Mouse (Mus musculus): ENCODE measurements around the gene Nptn. TPM values are rescaled to one million over a fixed set of nuclear protein-coding genes. Genes with fewer than 3 reads are reported as not detected.

The Nptn gene
- polyA plus RNA-seq, 1 experiment, result 44.6 TPM

DNA sequence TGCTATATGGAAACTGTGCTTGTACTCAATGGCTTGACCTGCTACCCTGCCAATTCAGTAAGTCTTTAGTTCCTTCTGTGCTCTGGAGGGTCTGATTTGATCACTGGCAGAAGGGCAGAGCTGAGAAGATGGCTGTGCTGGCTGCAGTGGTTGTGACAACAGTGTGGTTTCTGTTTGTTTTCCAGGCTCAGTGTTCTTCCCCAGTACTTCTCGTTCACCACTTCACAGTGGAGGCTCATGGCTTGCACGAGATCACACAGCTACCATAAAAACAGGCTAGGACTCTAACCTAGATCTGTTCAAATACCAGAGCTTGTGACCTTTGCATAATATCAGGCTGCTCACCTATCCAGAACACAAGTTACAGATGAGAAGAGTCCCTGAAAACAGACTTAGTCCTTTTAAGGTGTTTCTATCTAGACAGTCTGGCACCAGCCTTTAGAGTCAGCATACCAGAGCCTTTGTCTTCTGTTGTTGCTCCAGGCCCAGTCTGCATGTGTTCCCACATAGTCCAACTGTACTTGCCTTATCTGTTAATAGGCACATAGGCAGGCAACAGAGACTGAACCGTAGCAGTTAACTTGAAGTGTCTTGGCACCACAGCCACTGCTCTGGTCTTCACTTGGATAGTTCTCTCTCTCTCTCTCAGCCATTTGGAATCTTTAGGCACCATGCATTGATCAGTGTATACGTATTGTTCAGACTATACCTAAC lies 76.7 kb downstream of the Nptn start:
- H3K4me1 ChIP-seq (ENCODE audit: control insufficient read depth), result peaks cover 98% of the 10 kb centered on the region
- no peaks in the 10 kb centered on the region for H3K27me3 ChIP-seq (ENCODE audit: control insufficient read depth)
- TF ChIP-seq TAL1 (IDR thresholded peaks at IDR 0.05; ENCODE audit: low read length) (no peak), GATA1 (IDR thresholded peaks at IDR 0.05; ENCODE audit: low read length) (no peak)
- peaks cover 100% of the 10 kb centered on the region for H3K36me3 ChIP-seq (ENCODE audit: control insufficient read depth)
- peak overlapping the region; percentile 17 for H3K4me3 ChIP-seq (replicated peaks)
- H3K9me3 ChIP-seq (ENCODE audit: control insufficient read depth, low read length), result peaks cover 2% of the 10 kb centered on the region; the same call in 1 of the 2 replicates

DNA sequence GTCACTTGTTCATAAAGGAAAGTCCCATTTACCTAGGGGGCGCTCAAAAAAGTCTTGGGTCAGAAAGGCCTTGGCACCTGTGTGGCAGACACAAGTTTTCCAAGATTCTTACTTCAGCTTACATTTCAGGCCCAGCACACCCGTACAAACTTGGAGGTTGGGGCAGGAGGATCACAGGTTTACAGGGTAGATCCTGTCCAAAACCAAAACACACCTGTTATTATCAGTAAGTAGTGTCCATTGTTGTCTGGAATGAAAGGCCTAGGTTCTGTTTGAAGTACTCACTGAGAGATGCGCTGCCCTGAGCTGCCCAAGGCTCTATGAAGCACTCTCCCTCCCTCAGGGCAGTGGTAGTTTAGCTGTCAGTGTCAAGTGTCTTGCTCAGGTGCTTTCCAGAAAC lies 77.3 kb downstream of the Nptn start:
- no peak for TF ChIP-seq TAL1 (IDR thresholded peaks at IDR 0.05; ENCODE audit: low read length)
- no peak for TF ChIP-seq GATA1 (IDR thresholded peaks at IDR 0.05; ENCODE audit: low read length)
- Histone ChIP-seq H3K27me3 (ENCODE audit: control insufficient read depth) (no peaks in the 10 kb centered on the region), H3K9me3 (ENCODE audit: control insufficient read depth, low read length) (peaks cover 2% of the 10 kb centered on the region; the same call in 1 of the 2 replicates), H3K4me1 (ENCODE audit: control insufficient read depth) (peaks cover 98% of the 10 kb centered on the region), H3K4me3 (replicated peaks) (peak overlapping the region; percentile 6), H3K36me3 (ENCODE audit: control insufficient read depth) (peaks cover 100% of the 10 kb centered on the region)

DNA sequence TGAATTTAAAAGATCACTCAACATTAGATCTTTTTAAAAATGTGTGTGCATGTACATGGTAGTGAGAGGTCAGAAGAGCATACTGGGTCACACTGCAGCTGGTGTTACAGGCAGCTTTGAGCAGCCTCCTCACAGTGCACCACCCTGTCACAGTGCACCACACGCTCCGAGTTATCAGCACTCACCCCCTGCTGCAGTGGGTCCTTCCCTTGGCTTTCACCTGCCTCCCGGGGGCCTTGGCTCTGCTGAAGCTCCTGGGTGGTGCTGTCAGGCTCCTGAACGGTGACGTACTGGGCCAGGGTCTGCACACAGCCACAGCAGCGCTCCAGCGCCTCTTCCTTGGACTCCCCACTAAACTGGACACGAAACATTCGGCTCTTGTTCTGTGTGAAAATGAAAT lies 77.9 kb downstream of the Nptn start:
- Histone ChIP-seq H3K4me3 (replicated peaks) (peak overlapping the region; percentile 39), H3K36me3 (ENCODE audit: control insufficient read depth) (peaks cover 100% of the 10 kb centered on the region), H3K9me3 (ENCODE audit: control insufficient read depth, low read length) (peaks cover 2% of the 10 kb centered on the region; the same call in 1 of the 2 replicates), H3K27me3 (ENCODE audit: control insufficient read depth) (no peaks in the 10 kb centered on the region), H3K4me1 (ENCODE audit: control insufficient read depth) (peaks cover 92% of the 10 kb centered on the region)
- no peak for TF ChIP-seq GATA1 (IDR thresholded peaks at IDR 0.05; ENCODE audit: low read length)
- TF ChIP-seq TAL1 (IDR thresholded peaks at IDR 0.05; ENCODE audit: low read length), result peak; percentile 45; the same call in 2 of the 3 replicates

DNA sequence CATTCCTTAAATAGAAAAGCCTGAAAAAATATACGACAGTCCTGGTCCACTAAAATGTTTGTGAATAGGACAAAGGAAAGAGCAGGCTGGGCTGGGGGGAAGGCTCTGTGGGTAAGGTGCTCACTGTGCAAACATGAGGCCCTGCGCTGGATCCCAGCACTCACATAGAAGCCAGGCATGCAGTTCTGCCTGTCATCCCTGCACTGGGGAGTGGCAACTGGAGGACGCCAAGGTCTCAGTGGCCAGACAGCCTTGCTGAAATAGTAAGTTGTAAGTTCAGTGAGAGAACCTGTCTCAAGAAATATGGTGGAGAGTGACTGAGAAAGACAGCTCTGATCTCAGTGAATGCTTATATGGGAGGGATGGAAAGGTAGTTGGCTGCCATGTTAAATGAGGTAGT lies 78.6 kb downstream of the Nptn start:
- Histone ChIP-seq H3K4me3 (replicated peaks) (no peak overlapping the region), H3K4me1 (ENCODE audit: control insufficient read depth) (peaks cover 89% of the 10 kb centered on the region), H3K9me3 (ENCODE audit: control insufficient read depth, low read length) (peaks cover 2% of the 10 kb centered on the region; the same call in 1 of the 2 replicates), H3K36me3 (ENCODE audit: control insufficient read depth) (peaks cover 100% of the 10 kb centered on the region), H3K27me3 (ENCODE audit: control insufficient read depth) (no peaks in the 10 kb centered on the region)
- TF ChIP-seq TAL1 (IDR thresholded peaks at IDR 0.05; ENCODE audit: low read length), result no peak
- no peak for TF ChIP-seq GATA1 (IDR thresholded peaks at IDR 0.05; ENCODE audit: low read length)

DNA sequence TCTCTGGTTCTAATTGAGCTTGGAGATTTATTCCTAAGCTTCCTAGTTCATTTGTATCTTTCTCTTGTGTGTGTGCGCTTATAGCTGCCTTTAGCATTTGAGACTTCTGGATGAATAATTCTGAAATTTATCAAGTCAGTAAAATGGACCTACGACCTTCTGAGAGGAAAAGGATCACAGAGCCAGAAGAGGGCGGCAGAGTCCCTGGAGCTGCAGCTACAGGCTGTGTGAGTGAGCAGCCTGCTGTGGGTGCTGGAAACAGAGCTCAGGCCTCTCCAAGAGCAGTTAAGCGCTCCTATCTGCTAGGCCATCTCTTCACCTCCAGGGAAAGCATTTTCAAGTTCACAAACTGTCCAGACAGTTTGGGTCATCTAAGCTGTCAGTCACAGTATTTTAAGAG lies 80.0 kb downstream of the Nptn start:
- peaks cover 78% of the 10 kb centered on the region for H3K4me1 ChIP-seq (ENCODE audit: control insufficient read depth)
- TF ChIP-seq TAL1 (IDR thresholded peaks at IDR 0.05; ENCODE audit: low read length) (no peak), GATA1 (IDR thresholded peaks at IDR 0.05; ENCODE audit: low read length) (peak; percentile 46)
- peaks cover 98% of the 10 kb centered on the region for H3K36me3 ChIP-seq (ENCODE audit: control insufficient read depth)
- no peaks in the 10 kb centered on the region for H3K27me3 ChIP-seq (ENCODE audit: control insufficient read depth)
- H3K9me3 ChIP-seq (ENCODE audit: control insufficient read depth, low read length), result peaks cover 2% of the 10 kb centered on the region; the same call in 1 of the 2 replicates
- no peak overlapping the region for H3K4me3 ChIP-seq (replicated peaks)

DNA sequence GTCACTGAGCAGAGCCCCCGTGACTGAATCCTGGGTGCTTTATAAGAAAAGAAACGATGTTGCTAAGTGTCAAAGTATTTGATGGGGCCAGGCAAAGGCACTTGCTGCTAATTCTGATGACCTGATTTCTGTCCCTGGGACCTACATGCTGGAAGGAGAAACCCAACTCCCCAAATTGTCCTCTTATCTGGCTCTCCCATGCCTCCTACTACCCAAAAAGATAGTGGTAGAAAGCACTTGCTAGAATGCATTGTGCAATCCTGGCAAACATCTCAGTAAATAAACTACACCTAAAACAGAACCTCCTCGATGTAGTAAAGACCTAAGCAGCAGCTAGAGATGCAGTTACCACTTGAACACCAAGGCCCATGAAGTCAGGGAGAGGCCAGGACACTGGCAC lies 80.8 kb downstream of the Nptn start:
- Histone ChIP-seq H3K9me3 (ENCODE audit: control insufficient read depth, low read length) (peaks cover 2% of the 10 kb centered on the region; the same call in 1 of the 2 replicates), H3K36me3 (ENCODE audit: control insufficient read depth) (peaks cover 98% of the 10 kb centered on the region), H3K4me1 (ENCODE audit: control insufficient read depth) (peaks cover 75% of the 10 kb centered on the region), H3K4me3 (replicated peaks) (no peak overlapping the region), H3K27me3 (ENCODE audit: control insufficient read depth) (no peaks in the 10 kb centered on the region)
- TF ChIP-seq TAL1 (IDR thresholded peaks at IDR 0.05; ENCODE audit: low read length) (0 out of 3 replicates have a peak, but pooled peaks have one; percentile 38), GATA1 (IDR thresholded peaks at IDR 0.05; ENCODE audit: low read length) (no peak; the same call in 1 of the 2 replicates)

DNA sequence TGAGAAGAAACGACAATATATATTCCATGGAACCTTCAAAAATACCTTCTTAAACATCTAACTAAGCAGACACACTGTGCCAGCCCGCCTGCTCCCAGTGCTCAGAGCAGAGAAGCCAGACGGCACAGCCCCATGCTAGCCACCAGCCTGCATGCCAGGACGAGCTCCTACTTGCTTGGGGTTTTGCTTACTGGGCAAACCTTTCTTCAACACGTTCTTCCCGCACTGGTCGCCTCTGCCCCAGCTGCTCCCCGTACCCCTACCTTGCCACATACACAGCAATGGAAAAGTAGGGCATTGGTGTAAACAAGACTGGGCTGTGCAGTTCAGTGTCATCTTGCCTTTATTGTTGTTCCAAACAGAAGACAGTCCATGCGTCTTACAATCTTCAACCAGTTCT lies 83.5 kb downstream of the Nptn start:
- H3K9me3 ChIP-seq (ENCODE audit: control insufficient read depth, low read length), result peaks cover 2% of the 10 kb centered on the region; the same call in 1 of the 2 replicates
- H3K4me1 ChIP-seq (ENCODE audit: control insufficient read depth), result peaks cover 60% of the 10 kb centered on the region
- TF ChIP-seq GATA1 (IDR thresholded peaks at IDR 0.05; ENCODE audit: low read length), result no peak
- no peak for TF ChIP-seq TAL1 (IDR thresholded peaks at IDR 0.05; ENCODE audit: low read length)
- H3K27me3 ChIP-seq (ENCODE audit: control insufficient read depth), result no peaks in the 10 kb centered on the region
- H3K4me3 ChIP-seq (replicated peaks), result no peak overlapping the region
- peaks cover 92% of the 10 kb centered on the region for H3K36me3 ChIP-seq (ENCODE audit: control insufficient read depth)

DNA sequence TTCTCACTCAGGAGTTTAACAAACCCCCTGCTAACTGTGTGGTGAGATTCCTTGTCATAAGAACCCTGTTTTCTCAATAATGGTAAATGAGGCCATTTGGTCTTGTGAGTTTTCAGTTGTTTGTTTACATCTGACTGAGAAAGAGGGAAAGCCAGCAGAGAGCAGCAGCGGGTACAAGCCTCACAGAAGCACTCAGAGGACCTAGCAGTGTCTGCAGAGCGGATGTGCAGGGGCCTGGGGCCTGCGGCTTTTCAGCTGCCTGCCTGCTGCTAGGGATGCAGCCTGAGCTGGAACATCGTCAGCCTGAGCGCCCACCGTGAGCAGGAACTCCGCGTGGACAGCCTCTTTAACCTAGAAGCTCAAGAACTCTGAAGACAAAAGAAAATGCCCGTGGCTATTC lies 84.2 kb downstream of the Nptn start:
- H3K4me3 ChIP-seq (replicated peaks), result no peak overlapping the region
- TF ChIP-seq TAL1 (IDR thresholded peaks at IDR 0.05; ENCODE audit: low read length) (no peak), GATA1 (IDR thresholded peaks at IDR 0.05; ENCODE audit: low read length) (no peak)
- peaks cover 53% of the 10 kb centered on the region for H3K4me1 ChIP-seq (ENCODE audit: control insufficient read depth)
- no peaks in the 10 kb centered on the region for H3K27me3 ChIP-seq (ENCODE audit: control insufficient read depth)
- peaks cover 86% of the 10 kb centered on the region for H3K36me3 ChIP-seq (ENCODE audit: control insufficient read depth)
- peaks cover 2% of the 10 kb centered on the region; the same call in 1 of the 2 replicates for H3K9me3 ChIP-seq (ENCODE audit: control insufficient read depth, low read length)

DNA sequence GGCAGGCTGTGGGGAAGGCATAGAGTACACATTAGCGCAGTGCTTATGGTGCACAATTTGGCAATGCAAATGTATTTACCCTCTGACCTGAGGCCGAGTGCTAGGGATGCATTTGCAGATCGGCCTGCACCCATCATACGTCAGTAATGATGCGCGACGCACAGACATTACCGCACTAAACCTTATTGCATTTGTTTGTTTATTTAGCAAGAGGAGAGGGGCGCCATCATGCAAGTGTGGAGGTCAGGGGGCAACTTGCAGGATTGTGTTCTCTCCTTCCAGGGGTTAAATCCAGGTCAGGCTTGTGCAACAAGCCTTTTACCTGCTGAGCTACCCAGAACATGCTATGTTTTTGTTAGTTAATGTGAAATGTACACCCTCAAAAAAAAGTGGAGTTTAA lies 85.2 kb downstream of the Nptn start:
- H3K36me3 ChIP-seq (ENCODE audit: control insufficient read depth), result peaks cover 75% of the 10 kb centered on the region

More for the DNA sequence above, 85.2 kb downstream of the Nptn start:
- Histone ChIP-seq H3K4me3 (replicated peaks) (no peak overlapping the region), H3K4me1 (ENCODE audit: control insufficient read depth) (peaks cover 42% of the 10 kb centered on the region), H3K27me3 (ENCODE audit: control insufficient read depth) (no peaks in the 10 kb centered on the region), H3K9me3 (ENCODE audit: control insufficient read depth, low read length) (no peaks in the 10 kb centered on the region)
- TF ChIP-seq TAL1 (IDR thresholded peaks at IDR 0.05; ENCODE audit: low read length), result no peak
- TF ChIP-seq GATA1 (IDR thresholded peaks at IDR 0.05; ENCODE audit: low read length), result no peak

Measured in erythroblast, embryonic 14.5 days (primary cell).